Mouse (Mus musculus): ENCODE data around the gene Atg7. TPM values are rescaled to one million over a fixed set of nuclear protein-coding genes. Genes with fewer than 3 reads are reported as not detected.

Gene Atg7
- polyA plus RNA-seq, 1 experiment from 2014 or later = 19.2 TPM

DNA sequence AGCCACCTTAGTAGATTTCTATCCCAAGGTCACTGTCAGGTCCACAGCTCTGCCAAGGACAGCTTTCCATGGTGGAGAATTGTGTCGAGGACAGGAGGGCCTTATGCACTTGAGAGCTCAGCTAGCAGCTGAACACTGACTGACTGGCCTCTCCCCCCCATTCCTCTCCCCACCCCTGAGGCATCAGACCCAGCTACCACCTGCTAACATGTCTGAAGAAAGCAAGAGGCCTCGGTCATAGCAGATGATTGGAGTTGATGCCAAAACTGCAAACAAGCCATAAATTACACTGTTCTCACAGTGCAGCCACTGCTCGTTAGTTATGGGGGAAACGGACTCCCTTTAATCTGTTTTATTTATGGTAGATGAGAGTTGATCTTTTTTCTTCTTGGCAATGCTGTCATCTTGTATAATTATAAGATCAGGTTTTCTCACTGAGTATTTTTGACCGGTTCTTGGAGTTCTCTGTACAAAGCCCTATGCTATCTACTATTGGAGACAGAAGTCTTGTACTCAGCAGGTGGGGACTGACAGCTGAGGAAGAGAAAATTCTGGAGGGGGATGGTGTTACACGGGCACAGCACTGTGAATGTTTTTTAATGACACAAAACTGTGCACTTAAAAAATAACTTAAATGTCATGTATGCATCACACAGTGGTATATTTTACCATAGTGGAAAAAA, 171.4 kb downstream of the Atg7 start:
- Histone ChIP-seq H3K27me3 (replicated peaks) (no peaks in the 10 kb centered on the region), H3K9ac (no peak overlapping the region), H3K9me3 (no peaks in the 10 kb centered on the region), H3K27ac (no peak overlapping the region), H3K36me3 (no peaks in the 10 kb centered on the region), H3K4me3 (no peak overlapping the region), H3K4me1 (no peaks in the 10 kb centered on the region), H3K4me2 (replicated peaks) (no peak overlapping the region)
- no peak for ATAC-seq (ENCODE audit: low FRiP score, low read depth)
- WGBS = 64% methylated on average over 6 of the region's 6 CpGs

DNA sequence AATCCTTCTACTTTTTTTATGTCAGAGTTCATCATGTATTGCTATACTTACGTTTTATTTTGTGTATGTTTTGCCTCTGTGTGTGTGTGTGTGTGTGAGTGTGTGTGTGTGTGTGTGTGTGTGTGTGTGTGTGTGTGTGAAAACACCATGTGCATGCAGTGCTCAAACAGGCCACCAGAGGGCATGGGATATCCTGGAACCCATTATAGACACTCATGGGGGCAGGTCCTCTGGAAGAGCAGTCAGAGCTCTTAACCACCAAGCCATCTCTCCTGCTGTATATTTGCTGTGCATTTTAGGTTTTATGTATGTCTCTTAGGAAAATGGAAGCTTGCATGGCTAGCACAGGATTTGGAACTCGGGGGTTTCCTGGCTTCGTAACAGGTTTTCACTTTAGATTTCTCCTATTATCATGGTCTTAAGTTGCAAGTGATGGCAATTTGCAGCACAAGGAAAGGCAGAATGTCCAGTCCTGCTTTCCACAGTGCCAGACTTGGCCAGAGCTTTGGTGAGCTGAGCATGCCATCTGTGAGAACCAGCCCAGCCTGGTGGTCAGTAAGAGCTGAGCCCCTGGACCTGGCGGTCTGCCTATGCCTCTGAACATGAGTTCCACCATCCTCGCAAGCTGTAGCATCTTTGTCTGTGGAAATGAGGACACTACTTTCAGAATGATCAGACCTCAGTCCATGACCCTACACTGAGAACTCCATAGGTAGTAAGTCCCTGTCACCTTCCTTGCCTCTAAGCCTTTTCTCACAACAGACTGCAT, 172.2 kb downstream of the Atg7 start:
- peaks cover 4% of the 10 kb centered on the region; the same call in 1 of the 2 replicates for H3K4me1 ChIP-seq
- no peaks in the 10 kb centered on the region for H3K9me3 ChIP-seq
- no peaks in the 10 kb centered on the region for H3K27me3 ChIP-seq (replicated peaks)
- no peak overlapping the region for H3K9ac ChIP-seq
- H3K27ac ChIP-seq = no peak overlapping the region
- H3K4me3 ChIP-seq = no peak overlapping the region
- H3K4me2 ChIP-seq (replicated peaks) = no peak overlapping the region
- 97% methylated on average over 5 of the region's 5 CpGs for WGBS
- no peaks in the 10 kb centered on the region for H3K36me3 ChIP-seq
- no peak for ATAC-seq (ENCODE audit: low FRiP score, low read depth)

GRCm38 (mm10) chr6:114817948-114818347, 175.1 kb downstream of the Atg7 start:
- H3K9ac ChIP-seq = no peak overlapping the region
- WGBS = 62% methylated on average over 11 of the region's 11 CpGs
- ATAC-seq (ENCODE audit: low FRiP score, low read depth) = no peak
- no peaks in the 10 kb centered on the region for H3K27me3 ChIP-seq (replicated peaks)
- H3K9me3 ChIP-seq = 0 out of 2 replicates have a peak, but pooled peaks cover 3% of the 10 kb centered on the region
- no peak overlapping the region for H3K27ac ChIP-seq
- H3K36me3 ChIP-seq = no peaks in the 10 kb centered on the region
- peaks cover 7% of the 10 kb centered on the region; the same call in 1 of the 2 replicates for H3K4me1 ChIP-seq
- H3K4me2 ChIP-seq (replicated peaks) = no peak overlapping the region
- H3K4me3 ChIP-seq = no peak overlapping the region

DNA sequence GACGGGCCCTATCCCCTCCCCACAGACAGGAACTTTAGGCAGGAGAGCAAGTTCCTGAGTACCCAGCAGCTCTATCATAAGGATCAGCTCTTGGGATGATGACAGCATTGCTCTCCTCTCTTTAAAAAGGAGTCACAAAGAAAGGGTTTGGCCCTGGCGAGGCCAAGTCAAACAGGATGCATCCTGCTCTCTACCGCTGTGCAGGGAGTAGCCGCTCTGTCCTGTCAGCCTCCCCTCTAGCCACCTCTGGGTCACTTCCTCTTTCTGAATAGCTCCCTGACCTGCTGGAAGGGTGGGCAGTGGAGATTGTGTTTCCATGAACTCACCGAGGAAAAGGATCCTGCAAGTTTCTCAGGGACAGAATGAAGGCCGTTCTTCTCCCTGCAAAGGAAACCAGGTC, 175.6 kb downstream of the Atg7 start:
- H3K27ac ChIP-seq = no peak overlapping the region
- no peak overlapping the region for H3K9ac ChIP-seq

DNA sequence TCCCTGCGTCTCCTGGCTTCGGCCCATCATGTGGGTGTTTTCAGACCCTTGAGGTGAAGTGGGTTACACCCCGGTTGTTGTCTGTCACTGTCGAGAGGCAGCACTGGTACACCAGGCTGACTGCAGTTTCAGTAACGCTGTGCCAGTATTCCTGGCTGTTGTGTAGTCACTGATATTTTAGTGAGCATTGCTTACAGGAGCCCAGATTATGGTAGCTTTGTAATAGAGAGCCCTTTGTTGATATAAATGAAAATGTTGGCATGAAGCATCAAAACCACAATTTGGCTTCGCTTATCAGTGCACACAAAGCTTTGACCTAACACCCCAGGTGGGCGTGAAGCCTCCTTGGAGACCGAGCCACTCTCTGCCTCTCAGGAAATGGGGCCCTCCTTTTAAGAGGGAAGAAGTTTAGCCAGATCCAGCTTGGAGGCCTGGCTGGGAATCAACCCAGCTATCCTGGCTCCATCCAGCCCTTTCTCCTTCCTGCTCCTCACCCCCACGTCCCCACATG, 177.1 kb downstream of the Atg7 start:
- Histone ChIP-seq H3K36me3 (no peaks in the 10 kb centered on the region), H3K4me1 (peaks cover 7% of the 10 kb centered on the region; the same call in 1 of the 2 replicates), H3K27me3 (replicated peaks) (no peaks in the 10 kb centered on the region), H3K27ac (no peak overlapping the region), H3K9me3 (0 out of 2 replicates have a peak, but pooled peaks cover 3% of the 10 kb centered on the region), H3K9ac (no peak overlapping the region), H3K4me2 (replicated peaks) (no peak overlapping the region), H3K4me3 (no peak overlapping the region)
- ATAC-seq (ENCODE audit: low FRiP score, low read depth) = no peak
- 70% methylated on average over 9 of the region's 9 CpGs for WGBS

More for the DNA sequence above, 175.6 kb downstream of the Atg7 start:
- no peaks in the 10 kb centered on the region for H3K27me3 ChIP-seq (replicated peaks)
- 0 out of 2 replicates have a peak, but pooled peaks cover 3% of the 10 kb centered on the region for H3K9me3 ChIP-seq
- no peaks in the 10 kb centered on the region for H3K36me3 ChIP-seq
- ATAC-seq (ENCODE audit: low FRiP score, low read depth) = no peak
- WGBS = 63% methylated on average over 6 of the region's 6 CpGs
- no peak overlapping the region for H3K4me2 ChIP-seq (replicated peaks)
- H3K4me1 ChIP-seq = peaks cover 7% of the 10 kb centered on the region; the same call in 1 of the 2 replicates
- no peak overlapping the region for H3K4me3 ChIP-seq

- Histone ChIP-seq H3K27ac (no peak overlapping the region), H3K9ac (no peak overlapping the region), H3K36me3 (no peaks in the 10 kb centered on the region), H3K4me2 (replicated peaks) (no peak overlapping the region), H3K9me3 (0 out of 2 replicates have a peak, but pooled peaks cover 3% of the 10 kb centered on the region), H3K27me3 (replicated peaks) (no peaks in the 10 kb centered on the region), H3K4me1 (peaks cover 7% of the 10 kb centered on the region; the same call in 1 of the 2 replicates), H3K4me3 (no peak overlapping the region)
- 90% methylated on average over 7 of the region's 7 CpGs for WGBS
- ATAC-seq (ENCODE audit: low FRiP score, low read depth) = no peak
Measured at GRCm38 (mm10) chr6:114821646-114822045, 178.7 kb downstream of the Atg7 start.

- H3K27ac ChIP-seq = no peak overlapping the region
- no peak overlapping the region for H3K9ac ChIP-seq
- 72% methylated on average over 2 of the region's 2 CpGs for WGBS
Measured at GRCm38 (mm10) chr6:114826889-114827288, 184.0 kb downstream of the Atg7 start.

GRCm38 (mm10) chr6:114829660-114830438, 187.0 kb downstream of the Atg7 start:
- Histone ChIP-seq H3K4me2 (replicated peaks) (no peak overlapping the region), H3K4me3 (no peak overlapping the region), H3K4me1 (peaks cover 18% of the 10 kb centered on the region), H3K9me3 (no peaks in the 10 kb centered on the region), H3K9ac (no peak overlapping the region), H3K27ac (no peak overlapping the region), H3K27me3 (replicated peaks) (no peaks in the 10 kb centered on the region), H3K36me3 (no peaks in the 10 kb centered on the region)
- WGBS = 89% methylated on average over 9 of the region's 9 CpGs
- ATAC-seq (ENCODE audit: low FRiP score, low read depth) = no peak

More at GRCm38 (mm10) chr6:114826889-114827288, 184.0 kb downstream of the Atg7 start:
- no peaks in the 10 kb centered on the region for H3K4me1 ChIP-seq
- no peaks in the 10 kb centered on the region for H3K27me3 ChIP-seq (replicated peaks)
- H3K9me3 ChIP-seq = 0 out of 2 replicates have a peak, but pooled peaks cover 3% of the 10 kb centered on the region
- no peak overlapping the region for H3K4me2 ChIP-seq (replicated peaks)
- H3K36me3 ChIP-seq = no peaks in the 10 kb centered on the region
- ATAC-seq (ENCODE audit: low FRiP score, low read depth) = no peak
- H3K4me3 ChIP-seq = no peak overlapping the region

- peaks cover 35% of the 10 kb centered on the region for H3K4me1 ChIP-seq
- no peaks in the 10 kb centered on the region for H3K27me3 ChIP-seq (replicated peaks)
- no peak for ATAC-seq (ENCODE audit: low FRiP score, low read depth)
- 88% methylated on average over 3 of the region's 3 CpGs for WGBS
- no peak overlapping the region for H3K9ac ChIP-seq
- H3K9me3 ChIP-seq = no peaks in the 10 kb centered on the region
- no peak overlapping the region for H3K27ac ChIP-seq
- H3K36me3 ChIP-seq = no peaks in the 10 kb centered on the region
- H3K4me2 ChIP-seq (replicated peaks) = no peak overlapping the region
- no peak overlapping the region for H3K4me3 ChIP-seq
Measured at GRCm38 (mm10) chr6:114831807-114832206, 188.9 kb downstream of the Atg7 start.

DNA sequence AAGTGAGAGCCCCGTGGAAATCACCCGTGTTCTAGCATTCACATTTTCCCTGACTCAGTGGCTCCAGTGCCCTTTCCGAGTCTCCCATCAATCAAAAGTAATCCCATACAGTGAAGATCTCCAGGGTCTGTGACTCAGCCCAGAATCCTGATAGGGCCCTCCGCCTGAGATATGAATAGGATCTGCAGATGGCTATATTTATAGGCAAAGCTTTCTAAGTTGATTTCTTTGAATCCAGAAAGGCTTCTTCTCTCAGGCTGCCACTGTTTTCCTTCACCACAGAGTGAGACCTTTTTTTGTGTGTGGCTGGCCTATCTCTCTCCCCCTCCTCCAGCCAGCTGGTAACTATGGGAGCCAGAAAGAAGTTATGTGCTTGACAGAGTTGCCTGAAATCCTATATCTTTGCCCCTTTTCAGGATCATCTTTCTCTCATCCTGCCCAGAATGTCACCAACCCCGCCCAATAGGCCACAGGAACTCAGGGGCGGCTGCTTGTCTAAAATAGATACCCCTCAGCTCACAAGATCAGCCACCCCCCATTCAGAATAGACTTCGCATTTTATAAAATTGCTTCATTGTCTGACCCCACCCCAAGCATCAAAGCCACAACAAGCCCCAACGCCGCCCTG, 190.3 kb downstream of the Atg7 start:
- Histone ChIP-seq H3K9me3 (no peaks in the 10 kb centered on the region), H3K27me3 (replicated peaks) (no peaks in the 10 kb centered on the region), H3K4me3 (no peak overlapping the region), H3K36me3 (no peaks in the 10 kb centered on the region), H3K9ac (no peak overlapping the region), H3K27ac (no peak overlapping the region), H3K4me1 (peaks cover 38% of the 10 kb centered on the region), H3K4me2 (replicated peaks) (no peak overlapping the region)
- WGBS = 76% methylated on average over 9 of the region's 9 CpGs
- ATAC-seq (ENCODE audit: low FRiP score, low read depth) = no peak

DNA sequence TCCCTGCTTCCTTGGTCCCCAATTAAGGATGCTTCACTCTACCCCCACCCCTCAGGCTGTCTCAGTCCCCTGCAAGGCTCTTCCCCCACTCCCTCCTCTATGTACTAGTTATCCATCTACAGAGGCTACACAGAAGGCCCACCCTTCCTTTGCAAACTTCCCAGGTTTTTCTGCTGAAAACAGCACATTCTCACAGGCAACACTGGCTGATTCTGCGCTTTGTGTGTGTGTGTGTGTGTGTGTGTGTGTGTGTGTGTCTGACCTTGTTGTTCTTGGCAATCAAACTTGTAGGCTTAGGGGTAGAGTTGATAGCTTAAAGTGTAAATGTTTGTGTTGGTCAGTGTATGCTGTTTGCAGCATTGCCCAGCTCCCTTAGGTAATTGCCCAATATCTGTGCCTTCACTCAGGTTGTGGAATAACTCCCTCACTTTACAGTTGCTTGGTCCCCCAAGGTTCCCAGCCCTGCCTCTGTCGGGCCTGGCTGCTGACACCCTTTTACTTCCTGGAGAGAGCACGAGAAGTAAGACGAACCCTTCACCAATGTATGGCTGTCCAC, 191.0 kb downstream of the Atg7 start:
- Histone ChIP-seq H3K9ac (no peak overlapping the region), H3K4me1 (peaks cover 38% of the 10 kb centered on the region), H3K36me3 (no peaks in the 10 kb centered on the region), H3K27ac (no peak overlapping the region), H3K4me2 (replicated peaks) (no peak overlapping the region), H3K4me3 (no peak overlapping the region), H3K9me3 (no peaks in the 10 kb centered on the region), H3K27me3 (replicated peaks) (no peaks in the 10 kb centered on the region)
- 65% methylated on average over 4 of the region's 4 CpGs for WGBS
- ATAC-seq (ENCODE audit: low FRiP score, low read depth) = no peak

Measured in neural tube, embryonic 12.5 days (tissue).